Mouse (Mus musculus) heart, embryonic 13.5 days (tissue): ENCODE results near the gene Pola1. TPM values are rescaled to one million over a fixed set of nuclear protein-coding genes. Genes with fewer than 3 reads are reported as not detected.
"Not testable (repeated sequence)": the region's sequence is repeated elsewhere in the genome, so short reads cannot be mapped to it uniquely, and the experiment has no call there.

Experiments
- ATAC-seq: fragments of 200-750 bp; cut with Nextera tagmentation; 2 replicates; pipeline ENCODE4 v1.8.0; 2017; ENCODE audit warnings: moderate TSS enrichment; ENCODE audit not compliant: insufficient number of reproducible peaks, low FRiP score, low TSS enrichment; ENCODE audit errors: extremely low read depth
- H3K27ac ChIP-seq: fragments of 300-500 bp; sonication (generic); replicated peaks from 2 replicates; pipeline ENCODE4 v1.5.1; 2015; ENCODE audit warnings: moderate library complexity, mild to moderate bottlenecking, inconsistent platforms
- H3K27me3 ChIP-seq: fragments of 300-500 bp; sonication (generic); replicated peaks from 2 replicates; pipeline ENCODE4 v1.6.1; 2015; ENCODE audit warnings: mild to moderate bottlenecking, inconsistent platforms
- H3K36me3 ChIP-seq: fragments of 300-500 bp; sonication (generic); 2 replicates; pipeline ENCODE4 v1.6.1; 2015; ENCODE audit warnings: mild to moderate bottlenecking, inconsistent platforms
- H3K4me1 ChIP-seq: fragments of 300-500 bp; sonication (generic); 2 replicates; pipeline ENCODE4 v1.6.1; 2015; ENCODE audit warnings: inconsistent platforms
- H3K4me2 ChIP-seq: fragments of 300-500 bp; sonication (generic); 2 replicates; pipeline ENCODE4 v1.6.1; 2015; ENCODE audit warnings: inconsistent platforms, mild to moderate bottlenecking, moderate library complexity
- H3K4me3 ChIP-seq: fragments of 300-500 bp; sonication (generic); 2 replicates; pipeline ENCODE4 v1.5.1; 2015; ENCODE audit warnings: moderate library complexity, mild to moderate bottlenecking, inconsistent platforms
- H3K9ac ChIP-seq: fragments of 300-500 bp; sonication (generic); 2 replicates; pipeline ENCODE4 v1.6.1; 2015; ENCODE audit warnings: inconsistent platforms, mild to moderate bottlenecking, moderate library complexity
- H3K9me3 ChIP-seq: fragments of 300-500 bp; sonication (generic); 2 replicates; pipeline ENCODE4 v1.6.1; 2016; ENCODE audit warnings: inconsistent platforms
- WGBS: fragments of 180-500 bp; shearing (Covaris S2); methylation state at CpG from one replicate; pipeline ENCODE4 v1.1.7; 2015; ENCODE audit warnings: mixed read lengths; 5-methylcytosine and 5-hydroxymethylcytosine counted together
- polyA plus RNA-seq: library from polyadenylated mRNA; unstranded; fragments of >200 nt; fragmentation: Nextera tagmentation; extraction: Ambion mirVana; gene quantifications from 2 replicates; pipeline ENCODE4 v1.2.1, GENCODE M21; 2015

Gene Pola1
- polyA plus RNA-seq, 1 experiment from 2014 or later, result 9.8 TPM

GRCm38 (mm10) chrX:93428956-93429737, 202.8 kb downstream of the Pola1 start:
- Histone ChIP-seq H3K9me3 (no peaks in the 10 kb centered on the region), H3K36me3 (no peaks in the 10 kb centered on the region), H3K27ac (no peak overlapping the region), H3K9ac (no peak overlapping the region), H3K4me1 (no peaks in the 10 kb centered on the region), H3K4me2 (no peak overlapping the region), H3K4me3 (no peak overlapping the region), H3K27me3 (no peaks in the 10 kb centered on the region)
- 82% methylated on average over 9 of the region's 9 CpGs for WGBS
- no peak for ATAC-seq

- H3K4me1 ChIP-seq, H3K9ac ChIP-seq, H3K9me3 ChIP-seq, H3K4me3 ChIP-seq, H3K27me3 ChIP-seq, H3K4me2 ChIP-seq, H3K27ac ChIP-seq, ATAC-seq, H3K36me3 ChIP-seq: not testable (repeated sequence)
Observed at GRCm38 (mm10) chrX:93400871-93401270, 231.1 kb downstream of the Pola1 start.

- Histone ChIP-seq H3K36me3 (no peaks in the 10 kb centered on the region), H3K9ac (no peak overlapping the region), H3K4me1 (no peaks in the 10 kb centered on the region), H3K4me3 (no peak overlapping the region), H3K9me3 (no peaks in the 10 kb centered on the region), H3K27me3 (no peaks in the 10 kb centered on the region), H3K27ac (no peak overlapping the region), H3K4me2 (no peak overlapping the region)
- WGBS, result 48% methylated on average over 3 of the region's 3 CpGs
- ATAC-seq, result no peak
Observed at GRCm38 (mm10) chrX:93397089-93397488, 234.9 kb downstream of the Pola1 start.

GRCm38 (mm10) chrX:93377285-93377972, 254.5 kb downstream of the Pola1 start:
- no peaks in the 10 kb centered on the region for H3K27me3 ChIP-seq
- no peaks in the 10 kb centered on the region for H3K36me3 ChIP-seq
- no peak overlapping the region for H3K4me3 ChIP-seq
- ATAC-seq, result no peak
- WGBS, result 86% methylated on average over 9 of the region's 9 CpGs
- H3K9me3 ChIP-seq, result no peaks in the 10 kb centered on the region
- no peaks in the 10 kb centered on the region for H3K4me1 ChIP-seq
- no peak overlapping the region for H3K27ac ChIP-seq
- no peak overlapping the region for H3K4me2 ChIP-seq
- no peak overlapping the region for H3K9ac ChIP-seq

- 23% methylated on average over 1 of the region's 1 CpGs for WGBS
- Histone ChIP-seq H3K27me3 (no peaks in the 10 kb centered on the region), H3K27ac (no peak overlapping the region), H3K9me3 (no peaks in the 10 kb centered on the region), H3K36me3 (no peaks in the 10 kb centered on the region), H3K4me1 (no peaks in the 10 kb centered on the region), H3K9ac (no peak overlapping the region), H3K4me3 (no peak overlapping the region), H3K4me2 (no peak overlapping the region)
- no peak for ATAC-seq
Observed at GRCm38 (mm10) chrX:93373503-93373902, 258.5 kb downstream of the Pola1 start.

- H3K27me3 ChIP-seq, result no peaks in the 10 kb centered on the region
- H3K4me2 ChIP-seq, result no peak overlapping the region
- no peaks in the 10 kb centered on the region for H3K9me3 ChIP-seq
- no peaks in the 10 kb centered on the region for H3K4me1 ChIP-seq
- no peak for ATAC-seq
- no peak overlapping the region for H3K27ac ChIP-seq
- H3K4me3 ChIP-seq, result no peak overlapping the region
- no peaks in the 10 kb centered on the region for H3K36me3 ChIP-seq
- 65% methylated on average over 1 of the region's 1 CpGs for WGBS
- no peak overlapping the region for H3K9ac ChIP-seq
Observed at GRCm38 (mm10) chrX:93369708-93370107, 262.2 kb downstream of the Pola1 start.

GRCm38 (mm10) chrX:93368211-93368610, 263.7 kb downstream of the Pola1 start:
- WGBS, result 79% methylated on average over 3 of the region's 3 CpGs
- no peaks in the 10 kb centered on the region for H3K9me3 ChIP-seq
- H3K36me3 ChIP-seq, result no peaks in the 10 kb centered on the region
- H3K27ac ChIP-seq, result no peak overlapping the region
- no peaks in the 10 kb centered on the region for H3K27me3 ChIP-seq
- H3K4me1 ChIP-seq, result no peaks in the 10 kb centered on the region
- H3K9ac ChIP-seq, result no peak overlapping the region
- no peak for ATAC-seq
- no peak overlapping the region for H3K4me2 ChIP-seq
- H3K4me3 ChIP-seq, result no peak overlapping the region

- no peaks in the 10 kb centered on the region for H3K36me3 ChIP-seq
- no peak overlapping the region for H3K4me3 ChIP-seq
- H3K4me2 ChIP-seq, result no peak overlapping the region
- no peaks in the 10 kb centered on the region for H3K27me3 ChIP-seq
- H3K27ac ChIP-seq, result no peak overlapping the region
- no peak overlapping the region for H3K9ac ChIP-seq
- H3K9me3 ChIP-seq, result no peaks in the 10 kb centered on the region
- ATAC-seq, result no peak
- no peaks in the 10 kb centered on the region for H3K4me1 ChIP-seq
- WGBS, result 69% methylated on average over 1 of the region's 1 CpGs
Observed at GRCm38 (mm10) chrX:93321336-93321735, 310.6 kb downstream of the Pola1 start.

- Histone ChIP-seq H3K9me3 (no peaks in the 10 kb centered on the region), H3K4me3 (no peak overlapping the region), H3K4me2 (no peak overlapping the region), H3K36me3 (no peaks in the 10 kb centered on the region), H3K9ac (no peak overlapping the region), H3K27ac (no peak overlapping the region), H3K27me3 (no peaks in the 10 kb centered on the region), H3K4me1 (no peaks in the 10 kb centered on the region)
- 64% methylated on average over 2 of the region's 2 CpGs for WGBS
- no peak for ATAC-seq
Observed at GRCm38 (mm10) chrX:93319979-93320378, 312.0 kb downstream of the Pola1 start.

GRCm38 (mm10) chrX:93317577-93317976, 314.4 kb downstream of the Pola1 start:
- Histone ChIP-seq H3K9ac (no peak overlapping the region), H3K4me1 (no peaks in the 10 kb centered on the region), H3K9me3 (no peaks in the 10 kb centered on the region), H3K27me3 (no peaks in the 10 kb centered on the region), H3K4me3 (no peak overlapping the region), H3K4me2 (no peak overlapping the region), H3K36me3 (no peaks in the 10 kb centered on the region), H3K27ac (no peak overlapping the region)
- 63% methylated on average over 4 of the region's 4 CpGs for WGBS
- no peak for ATAC-seq

GRCm38 (mm10) chrX:93305780-93306179, 326.2 kb downstream of the Pola1 start:
- WGBS, result 76% methylated on average over 7 of the region's 7 CpGs

GRCm38 (mm10) chrX:93301798-93302197, 330.2 kb downstream of the Pola1 start:
- no peak for ATAC-seq
- Histone ChIP-seq H3K4me2 (no peak overlapping the region), H3K9me3 (no peaks in the 10 kb centered on the region), H3K4me1 (peaks cover 6% of the 10 kb centered on the region; the same call in 1 of the 2 replicates), H3K27ac (no peak overlapping the region), H3K4me3 (no peak overlapping the region), H3K36me3 (no peaks in the 10 kb centered on the region), H3K27me3 (peaks cover 76% of the 10 kb centered on the region), H3K9ac (no peak overlapping the region)
- WGBS, result 12% methylated on average over 7 of the region's 7 CpGs

More at GRCm38 (mm10) chrX:93305780-93306179, 326.2 kb downstream of the Pola1 start:
- Histone ChIP-seq H3K4me3 (no peak overlapping the region), H3K36me3 (no peaks in the 10 kb centered on the region), H3K4me1 (no peaks in the 10 kb centered on the region), H3K4me2 (no peak overlapping the region), H3K9ac (no peak overlapping the region), H3K9me3 (no peaks in the 10 kb centered on the region), H3K27me3 (peaks cover 36% of the 10 kb centered on the region), H3K27ac (no peak overlapping the region)
- ATAC-seq, result no peak
